Mouse (Mus musculus): ENCODE results near the gene Ehd4.

GRCm38 (mm10) chr2:120044676-120045075 is 109.7 kb downstream of the Ehd4 start:
- TF ChIP-seq CTCF (IDR thresholded peaks at IDR 0.05; ENCODE audit: low read depth) (no peak), EP300 (IDR thresholded peaks at IDR 0.05; ENCODE audit: low read depth) (no peak)

Measured in heart, postnatal 0 days (tissue).